Mouse (Mus musculus) stomach, embryonic 14.5 days (tissue): ENCODE data around the gene Mnd1. TPM values are rescaled to one million over a fixed set of nuclear protein-coding genes. Genes with fewer than 3 reads are reported as not detected.
A peak's percentile ranks its signal among the peaks of the same experiment; 100 is the strongest.

ENCODE experiments used
- ATAC-seq: fragments of 200-750 bp; cut with Nextera tagmentation; 2 replicates; pipeline ENCODE4 v1.8.0; 2017; ENCODE audit warnings: low read depth, moderate TSS enrichment; ENCODE audit not compliant: insufficient number of reproducible peaks, insufficient read depth, low FRiP score
- H3K27ac ChIP-seq: fragments of 300-500 bp; sonication (generic); 2 replicates; pipeline ENCODE4 v1.5.1; 2014; ENCODE audit warnings: mild to moderate bottlenecking, low read length, moderate library complexity, mixed read lengths
- H3K27me3 ChIP-seq: fragments of 300-500 bp; sonication (generic); 2 replicates; pipeline ENCODE4 v1.6.1; 2014; ENCODE audit warnings: low read length, control low read depth, mixed read lengths; ENCODE audit not compliant: control insufficient read depth, insufficient read depth
- H3K36me3 ChIP-seq: fragments of 300-500 bp; sonication (generic); 2 replicates; pipeline ENCODE4 v1.6.1; 2014; ENCODE audit warnings: mild to moderate bottlenecking, control low read depth, low read length, moderate library complexity, mixed read lengths; ENCODE audit not compliant: control insufficient read depth, insufficient read depth
- H3K4me1 ChIP-seq: fragments of 300-500 bp; sonication (generic); 2 replicates; pipeline ENCODE4 v1.6.1; 2014; ENCODE audit warnings: low read length, control low read depth, mixed read lengths; ENCODE audit not compliant: control insufficient read depth, insufficient read depth
- H3K4me2 ChIP-seq: fragments of 300-500 bp; sonication (generic); replicated peaks from 2 replicates; pipeline ENCODE4 v1.6.1; 2014; ENCODE audit warnings: low read depth, low read length, control low read depth
- H3K4me3 ChIP-seq: fragments of 300-500 bp; sonication (generic); 2 replicates; pipeline ENCODE4 v1.5.1; 2014; ENCODE audit warnings: low read depth, low read length, control low read depth
- H3K9ac ChIP-seq: fragments of 300-500 bp; sonication (generic); replicated peaks from 2 replicates; pipeline ENCODE4 v1.6.1; 2014; ENCODE audit warnings: low read depth, mild to moderate bottlenecking, control low read depth, low read length, moderate library complexity, mixed read lengths
- H3K9me3 ChIP-seq: fragments of 300-500 bp; sonication (generic); 2 replicates; pipeline ENCODE4 v1.6.1; 2016; ENCODE audit warnings: low read depth, low read length, control low read depth; ENCODE audit not compliant: control insufficient read depth
- WGBS: fragments of 180-500 bp; shearing (Covaris S2); extraction: QIAGEN DNeasy Blood & Tissue Kit; methylation state at CpG from one replicate; pipeline ENCODE4 v1.1.7; 2014; 5-methylcytosine and 5-hydroxymethylcytosine counted together
- polyA plus RNA-seq: library from polyadenylated mRNA; unstranded; fragments of >200 nt; fragmentation: Nextera tagmentation; extraction: Ambion mirVana; gene quantifications from 2 replicates; pipeline ENCODE4 v1.2.1, GENCODE M21; 2014

Gene Mnd1
- 15.2 and 18.2 TPM in 2 replicates for polyA plus RNA-seq

DNA sequence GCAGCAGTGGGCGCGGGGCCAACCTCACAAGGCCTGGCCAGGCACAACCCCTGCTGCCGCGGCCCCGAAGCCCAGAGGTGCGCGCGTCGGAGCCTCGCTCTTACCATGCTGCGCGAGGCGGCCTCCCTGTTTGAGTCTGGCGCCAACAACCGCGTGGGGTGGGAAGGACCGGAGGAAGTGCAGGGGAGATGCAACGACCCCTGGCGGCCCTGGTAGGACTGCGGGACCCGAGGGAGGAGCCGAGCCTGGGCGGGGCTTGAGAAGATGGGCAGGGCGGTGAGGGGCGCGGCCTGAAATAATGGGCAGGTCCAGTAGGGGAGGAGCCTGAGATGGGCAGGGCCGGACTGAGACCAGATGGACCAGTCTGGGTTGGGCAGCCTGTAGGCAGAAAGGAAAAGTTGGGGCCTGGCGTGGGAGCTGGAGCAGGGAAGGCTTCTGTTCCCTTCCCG lies at the start of gene Mnd1:
TSS of gene Mnd1 (minus strand) at position 229 of the 449 bp plus-strand sequence.
- H3K4me1 ChIP-seq: no peaks in the 10 kb centered on the region

DNA sequence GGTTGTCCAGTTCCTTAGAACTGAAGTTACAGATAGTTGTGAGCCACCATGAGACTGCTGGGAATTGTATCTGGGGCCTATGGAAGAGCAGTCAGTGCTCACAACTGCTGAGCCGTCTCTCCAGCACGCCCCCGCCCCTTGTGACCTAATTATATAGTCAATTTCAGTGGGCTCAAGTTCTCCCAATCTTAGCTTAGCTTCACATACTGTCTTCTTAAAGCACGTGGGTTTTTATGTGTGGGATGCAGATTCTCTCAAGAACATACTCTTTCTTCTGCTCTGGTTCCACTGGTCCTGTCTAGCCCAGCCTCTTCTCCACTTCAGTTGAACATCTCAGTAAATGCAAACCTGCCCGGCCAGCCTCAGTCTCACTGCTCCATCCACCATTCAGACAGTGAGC lies 49.1 kb upstream of the Mnd1 start:
- no peaks in the 10 kb centered on the region for H3K27me3 ChIP-seq
- 86% methylated on average over 5 of the region's 5 CpGs for WGBS
- no peak overlapping the region for H3K4me3 ChIP-seq
- H3K4me1 ChIP-seq: no peaks in the 10 kb centered on the region
- no peak overlapping the region for H3K4me2 ChIP-seq
- no peaks in the 10 kb centered on the region; the same call in 1 of the 2 replicates for H3K36me3 ChIP-seq
- H3K27ac ChIP-seq: no peak overlapping the region
- H3K9me3 ChIP-seq: no peaks in the 10 kb centered on the region
- H3K9ac ChIP-seq: no peak overlapping the region
- ATAC-seq: no peak

More for the DNA sequence above, at the start of gene Mnd1:
- Histone ChIP-seq H3K36me3 (no peaks in the 10 kb centered on the region), H3K4me2 (peak within 1 kb of the TSS; percentile 85), H3K27me3 (no peaks in the 10 kb centered on the region), H3K9me3 (no peaks in the 10 kb centered on the region), H3K27ac (no peak within 1 kb of the TSS; the same call in 1 of the 2 replicates), H3K4me3 (peak within 1 kb of the TSS; percentile 42), H3K9ac (peak within 1 kb of the TSS; percentile 31)
- ATAC-seq: peak; percentile 99
- under 1% methylated on average over 29 of the region's 29 CpGs for WGBS

DNA sequence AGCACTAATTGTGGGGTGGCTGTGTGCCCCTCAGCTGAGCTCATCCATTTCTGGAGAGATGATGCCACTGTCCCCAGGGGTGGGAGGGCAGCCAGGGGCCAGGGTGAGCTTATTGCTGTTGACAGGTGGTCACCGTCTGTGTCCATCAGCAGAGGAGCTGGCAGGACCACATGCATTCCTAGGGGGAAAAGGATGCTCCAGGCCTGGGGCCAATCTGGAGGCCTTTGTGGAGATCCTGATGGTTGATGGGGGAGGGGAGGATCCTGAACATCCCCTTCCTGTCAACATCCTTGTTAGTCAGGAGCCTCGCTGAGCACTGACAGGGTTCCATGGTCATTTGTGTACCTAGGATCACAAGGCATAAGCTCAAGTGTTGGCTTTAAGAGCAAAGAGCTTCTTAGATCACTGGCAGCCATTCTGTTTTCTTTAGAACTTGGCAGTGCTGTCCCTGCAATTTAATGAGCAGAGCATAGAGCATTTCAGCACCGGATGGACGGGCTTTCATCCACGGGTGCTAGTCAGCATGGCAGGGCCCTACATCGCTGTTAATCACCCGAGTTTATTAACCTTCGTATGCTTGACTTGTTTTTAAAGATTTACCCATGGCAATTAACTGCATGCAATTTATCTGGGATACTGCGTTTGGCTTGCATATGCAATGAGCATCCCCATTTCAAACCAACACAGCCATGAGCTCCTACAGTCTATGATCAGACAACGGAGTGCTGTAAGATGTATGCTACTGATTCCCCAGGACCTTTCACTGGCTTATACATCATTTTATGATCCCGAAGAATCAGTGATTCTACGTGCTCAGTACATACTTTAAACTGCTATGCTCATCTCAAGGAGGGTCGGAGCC lies 45.2 kb upstream of the Mnd1 start:
- Histone ChIP-seq H3K4me3 (no peak overlapping the region), H3K27me3 (no peaks in the 10 kb centered on the region), H3K36me3 (no peaks in the 10 kb centered on the region), H3K4me1 (no peaks in the 10 kb centered on the region), H3K4me2 (no peak overlapping the region), H3K9me3 (no peaks in the 10 kb centered on the region), H3K9ac (no peak overlapping the region), H3K27ac (no peak overlapping the region)
- 84% methylated on average over 13 of the region's 13 CpGs for WGBS
- ATAC-seq: no peak

DNA sequence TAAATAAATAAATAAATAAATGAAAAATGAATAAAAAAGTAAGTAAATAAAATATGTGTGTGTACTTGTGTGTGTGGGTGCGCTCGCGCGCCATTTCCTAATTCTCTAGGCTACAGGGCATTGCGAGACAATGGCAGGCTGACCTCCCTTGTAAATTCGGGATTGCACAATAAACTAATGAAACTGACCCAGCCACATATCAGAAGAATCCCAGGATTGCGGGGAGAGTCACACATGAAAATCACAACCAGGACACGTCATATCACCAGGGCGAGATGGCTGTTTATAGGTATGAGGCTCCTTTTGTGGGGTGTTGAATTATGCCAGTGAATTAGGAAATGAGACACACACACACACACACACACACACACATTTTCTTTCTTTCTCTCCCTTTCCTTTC lies 43.9 kb upstream of the Mnd1 start:
- H3K4me3 ChIP-seq: no peak overlapping the region
- no peak overlapping the region for H3K9ac ChIP-seq
- ATAC-seq: no peak
- H3K4me1 ChIP-seq: no peaks in the 10 kb centered on the region
- no peaks in the 10 kb centered on the region for H3K36me3 ChIP-seq
- WGBS: 93% methylated on average over 9 of the region's 9 CpGs
- no peaks in the 10 kb centered on the region for H3K27me3 ChIP-seq
- no peak overlapping the region for H3K4me2 ChIP-seq
- H3K27ac ChIP-seq: no peak overlapping the region
- no peaks in the 10 kb centered on the region for H3K9me3 ChIP-seq

DNA sequence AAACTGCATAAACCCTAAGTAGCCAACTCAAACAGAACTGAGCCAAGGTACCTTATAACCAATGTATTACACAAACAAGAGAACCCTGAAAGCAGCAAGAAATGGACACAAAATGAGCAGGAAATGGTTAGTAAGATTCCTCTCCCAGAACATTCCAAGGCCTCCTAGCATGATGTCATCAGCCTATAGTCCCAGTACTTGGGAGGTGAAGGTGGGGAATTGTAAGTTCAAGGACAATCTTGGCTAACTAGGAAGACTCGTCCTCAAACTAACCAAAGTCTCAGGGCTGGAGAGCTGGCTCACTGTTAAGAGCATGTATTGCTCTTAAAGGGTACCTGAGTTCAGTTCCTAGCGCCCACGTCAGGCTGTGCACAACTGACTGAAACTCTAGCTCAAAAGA lies 42.6 kb upstream of the Mnd1 start:
- no peak for ATAC-seq
- Histone ChIP-seq H3K36me3 (no peaks in the 10 kb centered on the region), H3K4me3 (no peak overlapping the region), H3K4me2 (no peak overlapping the region), H3K9ac (no peak overlapping the region), H3K27me3 (no peaks in the 10 kb centered on the region), H3K27ac (no peak overlapping the region), H3K9me3 (no peaks in the 10 kb centered on the region), H3K4me1 (no peaks in the 10 kb centered on the region)
- 92% methylated on average over 3 of the region's 3 CpGs for WGBS

DNA sequence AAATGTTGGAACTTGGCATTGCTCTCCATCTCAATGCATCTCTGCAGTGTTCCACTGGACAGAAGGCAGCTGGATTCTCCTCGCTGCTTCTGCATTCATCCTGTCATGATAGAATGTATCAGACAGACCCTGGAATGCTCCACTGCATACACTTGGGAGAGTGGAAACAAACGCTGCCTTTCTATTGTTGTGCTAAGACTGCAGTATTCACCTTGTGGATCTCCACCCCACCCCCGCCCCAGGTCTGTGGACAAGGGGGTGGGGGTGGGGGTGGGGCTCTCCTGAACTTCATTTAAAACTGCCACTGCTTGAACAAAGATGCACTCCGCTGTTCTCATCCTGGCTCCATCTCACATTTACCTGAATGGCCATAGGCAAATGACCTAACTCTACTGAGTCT lies 38.3 kb upstream of the Mnd1 start:
- ATAC-seq: no peak
- H3K9ac ChIP-seq: no peak overlapping the region
- H3K27me3 ChIP-seq: no peaks in the 10 kb centered on the region; the same call in 1 of the 2 replicates
- H3K4me1 ChIP-seq: no peaks in the 10 kb centered on the region
- 49% methylated on average over 4 of the region's 4 CpGs for WGBS
- no peaks in the 10 kb centered on the region for H3K9me3 ChIP-seq
- H3K4me3 ChIP-seq: no peak overlapping the region
- no peaks in the 10 kb centered on the region for H3K36me3 ChIP-seq
- H3K4me2 ChIP-seq: no peak overlapping the region
- no peak overlapping the region for H3K27ac ChIP-seq

DNA sequence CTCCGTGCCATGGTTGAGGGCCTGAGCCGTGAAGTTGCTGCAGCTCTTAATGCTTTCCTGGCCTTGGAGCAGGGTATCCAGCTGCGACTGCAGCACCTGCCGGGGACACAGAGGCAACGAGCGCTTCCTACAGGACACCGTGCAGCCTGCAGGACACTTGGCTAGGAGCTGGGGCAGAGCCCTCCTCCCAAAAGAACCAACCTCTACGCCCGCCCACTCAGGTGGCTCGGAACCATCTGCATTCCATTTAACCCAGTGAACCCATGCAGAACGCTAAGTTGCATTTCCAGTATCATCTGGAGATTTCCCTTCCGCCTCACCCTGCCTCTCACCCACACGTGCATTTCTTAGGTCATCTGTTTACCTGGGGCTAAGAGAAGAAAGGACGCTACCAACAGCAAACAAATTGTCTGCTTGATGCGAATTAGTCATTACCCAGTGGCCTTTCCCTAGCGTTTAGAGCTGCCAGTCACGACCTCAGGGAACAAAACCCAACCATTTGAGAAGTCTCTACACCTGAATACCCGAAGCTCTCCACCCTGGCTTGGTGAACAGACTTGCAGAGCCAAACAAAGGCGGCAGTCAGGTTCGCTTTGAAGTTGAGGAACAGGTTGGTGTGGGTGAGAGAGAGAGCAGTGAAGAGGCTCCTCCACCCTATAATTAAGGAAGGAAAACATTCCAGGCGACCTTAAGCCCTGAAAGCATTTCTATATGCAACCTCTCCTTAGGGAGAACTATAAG lies 35.7 kb upstream of the Mnd1 start:
- peak overlapping the region; percentile 25 for H3K4me3 ChIP-seq
- no peak overlapping the region for H3K9ac ChIP-seq
- H3K4me2 ChIP-seq: peak overlapping the region; percentile 49
- H3K4me1 ChIP-seq: no peaks in the 10 kb centered on the region
- H3K9me3 ChIP-seq: no peaks in the 10 kb centered on the region
- WGBS: 48% methylated on average over 21 of the region's 21 CpGs
- ATAC-seq: peak; percentile 47; the same call in 1 of the 2 replicates
- peak overlapping the region; percentile 55; the same call in 1 of the 2 replicates for H3K27ac ChIP-seq
- H3K36me3 ChIP-seq: no peaks in the 10 kb centered on the region
- no peaks in the 10 kb centered on the region; the same call in 1 of the 2 replicates for H3K27me3 ChIP-seq

DNA sequence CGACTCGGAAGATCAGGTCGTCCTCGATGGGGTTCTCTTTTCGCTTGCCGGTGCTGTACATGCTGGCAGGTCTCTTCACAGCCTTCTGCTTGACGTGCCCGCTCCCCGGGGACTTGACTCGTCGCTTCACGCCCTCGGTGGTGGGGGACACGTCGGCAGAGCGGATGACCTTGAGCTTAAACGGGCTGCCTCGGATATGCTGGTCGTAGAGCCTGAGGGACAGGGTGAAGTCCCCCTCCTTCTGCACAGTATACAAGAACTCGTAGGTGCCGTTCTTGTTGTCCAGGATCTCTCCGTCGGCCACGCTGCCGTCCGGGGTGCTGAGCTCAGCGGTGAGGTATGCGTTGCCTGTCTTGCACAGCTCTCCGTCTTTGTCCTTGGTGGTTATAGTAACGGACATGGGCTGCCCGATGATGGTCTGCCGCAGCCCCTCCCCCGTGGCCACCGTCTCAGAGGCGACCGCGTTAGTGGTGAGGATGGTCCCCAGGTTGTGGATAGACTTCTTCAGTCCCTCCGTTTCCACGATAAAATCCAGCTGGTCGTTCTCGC lies 35.0 kb upstream of the Mnd1 start:
- WGBS: 3% methylated on average over 41 of the region's 41 CpGs
- peak overlapping the region; percentile 55; the same call in 1 of the 2 replicates for H3K27ac ChIP-seq
- H3K9ac ChIP-seq: 0 out of 2 replicates have a peak overlapping the region, but pooled peaks have one; percentile 18
- H3K9me3 ChIP-seq: no peaks in the 10 kb centered on the region
- peak overlapping the region; percentile 49 for H3K4me2 ChIP-seq
- peak overlapping the region; percentile 25 for H3K4me3 ChIP-seq
- H3K36me3 ChIP-seq: no peaks in the 10 kb centered on the region
- ATAC-seq: peak; percentile 59
- H3K4me1 ChIP-seq: no peaks in the 10 kb centered on the region
- no peaks in the 10 kb centered on the region; the same call in 1 of the 2 replicates for H3K27me3 ChIP-seq
